Mouse (Mus musculus) left cerebral cortex, postnatal 10 days (tissue): Measurements from ENCODE around the gene Cdkl3. TPM values are rescaled to one million over a fixed set of nuclear protein-coding genes. Genes with fewer than 3 reads are reported as not detected.

Experiments used
- DNase-seq, 2 experiments: peaks; one replicate each; pipeline ENCODE4 v3.0.0; 2021 to 2022; ENCODE audit warnings: low spot score in 2 of 2, mixed read lengths in 1 of 2; ENCODE audit errors: extremely low spot score in 1 of 2
- intact Hi-C: fragments of 180-260 bp; cut with DNase I; formaldehyde crosslinking; loops from one replicate; pipeline ENCODE4 v1.15.1; 2025
- total RNA-seq, 2 experiments: library from RNA; stranded (reverse); gene quantifications; 2 replicates each; pipeline ENCODE4 v1.2.3; 2021

Cdkl3 gene
- total RNA-seq, 2 experiments from 2014 or later: 20.4 to 20.7 TPM

DNA sequence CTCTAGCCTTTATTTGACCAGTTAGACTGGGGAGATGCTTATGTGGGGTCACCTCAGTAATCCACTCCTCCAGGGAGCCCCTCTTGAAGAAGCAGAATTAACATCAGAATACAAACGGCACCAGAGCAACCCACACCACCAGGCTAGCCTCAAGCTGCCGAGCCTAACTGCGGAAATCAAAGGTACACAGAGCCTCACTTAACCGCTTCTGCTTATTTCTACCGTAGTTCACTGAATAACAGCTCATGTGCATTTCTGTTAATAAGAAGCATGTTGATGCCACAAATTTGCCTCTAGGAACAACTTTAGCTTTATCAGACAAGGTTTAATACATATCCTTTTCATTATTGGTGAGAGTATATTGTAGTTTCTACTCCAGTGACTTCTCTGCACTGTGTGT, 61.8 kb downstream of the Cdkl3 start:
- DNase-seq: no peak
- intact Hi-C loops: no loop called here

- DNase-seq: no peak
- intact Hi-C loops: no loop called here
These were observed 67.7 kb downstream of the Cdkl3 start for GRCm38 (mm10) chr11:52071768-52072167.

DNA sequence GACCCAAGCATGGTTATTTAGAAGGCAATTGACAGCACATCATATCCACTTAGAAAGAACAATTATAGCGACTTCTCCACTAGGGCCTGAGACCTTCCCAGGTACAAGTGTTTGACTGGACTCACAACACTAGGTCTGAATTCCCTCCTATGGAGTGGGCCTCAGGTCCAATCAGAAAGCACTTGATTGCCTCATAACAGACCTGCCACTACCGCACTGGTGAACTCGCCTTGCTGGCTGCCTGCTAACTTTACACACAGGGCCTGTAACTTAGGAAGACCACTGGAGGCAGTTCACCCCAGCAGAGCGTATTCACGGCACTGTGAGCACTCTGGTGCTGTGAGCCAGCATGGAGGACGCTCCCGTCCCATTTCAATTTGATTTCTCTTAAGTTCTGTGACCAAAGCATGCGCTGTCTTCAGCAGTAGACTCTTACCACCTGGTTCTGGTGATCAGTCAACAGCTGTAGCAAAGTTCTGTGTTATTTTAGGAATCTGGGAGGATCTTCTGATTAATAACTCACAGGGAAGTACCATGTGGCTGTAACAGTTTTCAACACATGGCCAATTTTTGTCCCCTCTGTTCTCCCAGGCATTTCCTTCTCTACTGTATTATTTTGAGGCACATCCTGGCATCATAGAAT, 69.6 kb downstream of the Cdkl3 start:
- intact Hi-C loops: no loop called here
- no peak for DNase-seq

DNA sequence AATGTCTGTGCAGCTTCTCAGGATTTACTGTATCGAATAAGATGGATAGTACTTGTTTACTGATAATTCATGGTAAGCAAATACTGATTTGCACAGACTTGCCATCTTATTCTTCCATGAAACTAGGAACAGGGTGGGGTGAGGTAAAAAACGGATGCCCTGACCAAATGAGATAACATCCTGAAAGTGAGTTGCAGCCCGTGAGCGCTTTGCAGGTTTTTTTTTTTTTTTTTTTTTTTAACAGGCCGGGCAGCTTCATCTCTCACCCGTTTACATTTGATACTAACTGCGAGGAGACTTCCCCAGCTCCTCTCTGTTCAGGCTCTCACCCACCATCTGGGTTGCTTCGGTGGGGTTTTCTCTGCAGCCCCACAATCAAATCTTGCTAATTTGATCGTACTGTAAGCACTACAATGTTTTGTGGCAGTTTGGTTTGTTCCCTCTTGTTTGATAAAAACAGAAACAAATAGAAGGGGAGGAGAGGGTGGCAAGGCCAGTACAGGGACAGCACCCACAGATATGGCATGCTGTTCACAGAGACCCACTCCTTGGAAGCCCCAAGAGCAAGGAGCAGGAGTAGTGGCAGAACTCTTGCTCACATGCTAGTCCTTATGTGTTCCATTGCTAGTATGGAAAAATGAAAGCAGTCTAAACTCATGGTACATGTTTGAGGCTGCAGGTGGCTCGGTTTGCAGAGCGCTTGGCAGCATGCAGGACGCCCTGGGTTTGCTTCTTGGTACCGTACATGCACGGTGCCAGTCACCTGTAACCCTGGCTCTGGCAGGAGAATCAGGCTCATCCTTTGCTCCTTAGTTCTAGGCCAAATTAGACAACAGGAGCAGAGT, 70.8 kb downstream of the Cdkl3 start:
- DNase-seq: no peak
- intact Hi-C loops: no loop called here

DNA sequence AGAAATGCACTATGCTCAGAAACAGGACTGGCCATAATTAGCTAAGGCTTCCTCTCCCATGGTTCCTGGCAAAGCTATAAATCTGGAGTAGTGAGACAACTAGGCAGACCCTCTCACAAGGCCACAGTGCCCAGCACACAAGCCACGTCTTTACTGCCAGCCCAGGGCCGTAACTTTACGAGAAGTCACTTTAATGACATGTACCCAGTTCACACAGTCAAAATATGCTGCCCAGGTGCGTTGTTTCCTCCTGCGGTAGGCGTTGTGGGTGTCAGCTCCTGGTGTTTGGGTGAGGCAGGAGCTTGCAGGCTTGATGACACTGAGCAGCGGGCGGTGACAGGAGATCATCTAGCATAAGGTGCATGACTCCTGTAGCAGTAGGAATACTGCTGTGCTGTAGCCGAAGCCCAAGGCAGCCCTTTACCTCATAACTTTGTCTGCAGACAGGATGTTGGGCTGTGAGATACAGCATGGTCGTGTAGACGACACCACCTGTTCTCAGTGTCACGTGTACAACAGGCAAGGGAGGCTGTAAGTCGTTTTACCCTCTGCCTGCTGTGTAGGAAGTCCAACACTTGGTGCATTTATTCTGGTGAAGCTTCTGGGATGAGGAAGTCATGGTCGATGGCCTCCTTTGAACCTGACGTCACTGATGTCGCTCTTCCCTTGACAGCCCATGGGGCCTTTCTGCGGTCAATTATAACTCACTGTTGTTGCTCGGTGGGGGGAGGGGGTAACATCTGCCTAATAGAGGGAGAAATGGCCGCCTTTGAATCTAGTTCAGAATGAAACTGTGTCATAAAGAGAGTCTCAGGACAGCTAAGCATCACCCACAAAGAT, 72.0 kb downstream of the Cdkl3 start:
- DNase-seq: no peak
- intact Hi-C loops: no loop called here

DNA sequence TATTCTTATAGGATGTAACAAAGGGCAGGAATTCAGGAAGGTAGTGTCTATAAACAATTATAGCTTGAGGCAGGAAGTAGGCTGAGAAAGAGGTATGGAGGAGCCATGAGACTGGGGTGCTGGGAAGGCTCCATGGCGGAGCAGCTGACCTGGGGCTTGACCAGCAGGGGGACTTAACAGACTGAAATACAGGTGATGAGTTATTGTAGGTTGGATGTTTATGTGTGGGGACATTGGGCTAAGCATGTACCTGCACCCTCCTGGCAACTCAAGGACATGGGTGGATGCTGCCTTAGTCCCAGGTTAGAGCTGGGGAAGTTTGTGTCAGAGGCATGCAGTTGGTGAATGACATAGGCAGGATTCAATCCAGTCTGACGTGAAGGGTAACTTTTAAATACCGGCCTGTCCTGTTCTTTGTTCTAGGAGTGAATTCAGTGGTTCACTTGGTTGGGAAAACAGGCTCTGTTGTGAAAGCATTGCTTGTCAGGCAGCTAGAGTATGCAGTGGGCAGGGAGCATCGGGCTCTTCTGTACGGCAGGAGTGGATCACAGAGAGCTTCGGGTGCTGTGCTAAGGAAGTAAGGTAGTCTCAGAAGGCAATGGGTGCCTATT, 72.8 kb downstream of the Cdkl3 start:
- intact Hi-C loops: no loop called here
- DNase-seq: no peak

GRCm38 (mm10) chr11:52077939-52078338, 73.9 kb downstream of the Cdkl3 start:
- intact Hi-C loops: no loop called here
- DNase-seq: no peak

GRCm38 (mm10) chr11:52079978-52080377, 76.0 kb downstream of the Cdkl3 start:
- peak in 1 of 2 experiments; percentile 61 for DNase-seq

GRCm38 (mm10) chr11:52080656-52081055, 76.6 kb downstream of the Cdkl3 start:
- DNase-seq: no peak
- intact Hi-C loops: no loop called here

More at GRCm38 (mm10) chr11:52079978-52080377, 76.0 kb downstream of the Cdkl3 start:
- intact Hi-C loops: no loop called here

- intact Hi-C loops: no loop called here
- DNase-seq: peak in 1 of 2 experiments; percentile 49
These were observed 81.8 kb downstream of the Cdkl3 start for GRCm38 (mm10) chr11:52085857-52086203.

GRCm38 (mm10) chr11:52086204-52086864, 82.3 kb downstream of the Cdkl3 start:
- peak; percentile 60 to 70 for DNase-seq
- intact Hi-C loops: no loop called here

GRCm38 (mm10) chr11:52089291-52089690, 85.3 kb downstream of the Cdkl3 start:
- DNase-seq: no peak
- intact Hi-C loops: no loop called here

GRCm38 (mm10) chr11:52091261-52091660, 87.2 kb downstream of the Cdkl3 start:
- intact Hi-C loops: no loop called here
- DNase-seq: no peak

GRCm38 (mm10) chr11:52094568-52094967, 90.5 kb downstream of the Cdkl3 start:
- no peak for DNase-seq
- intact Hi-C loops: no loop called here

DNA sequence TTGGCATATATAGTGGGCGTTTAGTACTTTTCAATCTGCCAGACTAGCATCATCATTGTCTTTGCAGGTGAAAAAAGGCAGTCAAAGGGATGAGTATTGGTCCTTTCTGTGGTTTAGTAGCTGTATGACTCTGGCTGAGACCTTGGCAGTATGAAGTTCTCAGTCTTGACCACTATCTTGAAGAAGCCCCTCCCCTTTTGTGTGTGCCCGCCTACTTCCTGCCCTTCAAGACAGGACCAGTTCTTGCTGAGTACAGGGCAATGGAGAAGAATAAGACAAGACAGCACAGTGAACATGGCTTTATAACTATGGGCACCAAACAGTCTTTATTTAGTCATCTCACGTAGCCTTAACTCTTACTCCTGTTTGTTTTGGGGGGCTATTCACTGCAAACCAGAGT, 93.0 kb downstream of the Cdkl3 start:
- DNase-seq: no peak

GRCm38 (mm10) chr11:52097596-52097995, 93.6 kb downstream of the Cdkl3 start:
- DNase-seq: no peak
- intact Hi-C loops: loop anchor here (5.0 kb wide), 1 partner anchor 95 kb away; the partner anchor contains the start of genes Cdkl3 and Ube2b

More for the DNA sequence above, 93.0 kb downstream of the Cdkl3 start:
- intact Hi-C loops: loop anchor here (5.0 kb wide), 1 partner anchor 95 kb away; the partner anchor contains the start of genes Cdkl3 and Ube2b

GRCm38 (mm10) chr11:52098398-52098946, 94.5 kb downstream of the Cdkl3 start, which contains the start of gene Ppp2ca:
TSS of gene Ppp2ca (plus strand) at chr11:52098681.
- DNase-seq: peak; percentile 98 to 99
- intact Hi-C loops: loop anchor here (5.0 kb wide), 1 partner anchor 96 kb away; the partner anchor contains the start of genes Cdkl3 and Ube2b
